Mouse (Mus musculus) kidney, adult 18-20 months (tissue): ENCODE measurements around the gene Gm27235.
"Not testable (repeated sequence)": the region's sequence is repeated elsewhere in the genome, so short reads cannot be mapped to it uniquely, and the experiment has no call there.

ENCODE experiments used
- DNase-seq: peaks from one replicate; pipeline ENCODE4 v3.0.0; 2021

The Gm27235 gene

DNA sequence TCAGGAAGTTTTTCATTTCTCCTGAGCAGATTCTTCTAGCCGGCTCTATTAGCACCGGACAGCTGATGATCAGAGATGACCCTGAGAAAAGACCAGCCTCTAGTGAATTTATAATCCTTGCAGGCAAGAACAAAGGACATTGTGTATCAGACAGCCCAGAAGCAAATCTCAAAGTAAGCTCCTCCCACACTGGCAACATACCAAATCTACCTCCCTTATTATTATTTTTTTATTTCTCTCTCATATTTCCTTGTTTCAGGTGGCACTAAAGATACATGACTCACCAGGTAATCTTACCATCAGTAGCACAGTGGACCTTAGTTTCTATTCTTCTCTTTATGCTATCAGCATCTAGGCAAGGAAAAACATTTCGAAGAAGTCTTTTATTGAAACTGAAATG, at the start of gene Gm27235, which contains the start of gene D730048I06Rik:
Gene Gm27235, minus strand, starts transcription at position 101 of the 400 bp plus-strand sequence.
Gene D730048I06Rik, minus strand, starts transcription at position 112 of the 400 bp plus-strand sequence.
- no peak for DNase-seq

DNA sequence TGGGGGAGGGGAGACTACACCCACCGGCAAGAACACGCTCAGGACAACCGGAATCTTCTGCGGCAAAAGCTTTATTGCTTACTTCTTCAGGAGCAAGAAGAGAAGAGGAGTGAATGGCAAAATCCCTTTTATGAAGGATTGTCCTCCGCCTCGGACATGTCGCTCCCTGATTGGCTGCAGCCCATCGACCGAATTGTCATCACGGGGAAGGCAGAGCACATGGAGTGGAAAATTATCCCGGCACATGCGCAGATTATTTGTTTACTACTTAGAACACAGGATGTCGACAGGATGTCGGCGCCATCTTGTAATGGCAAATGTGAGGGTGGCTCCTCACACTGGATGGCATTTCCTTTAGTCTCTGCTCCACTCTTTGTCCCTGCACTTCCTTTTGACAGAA, 28.0 kb upstream of the Gm27235 start:
- not testable (repeated sequence) for DNase-seq

DNA sequence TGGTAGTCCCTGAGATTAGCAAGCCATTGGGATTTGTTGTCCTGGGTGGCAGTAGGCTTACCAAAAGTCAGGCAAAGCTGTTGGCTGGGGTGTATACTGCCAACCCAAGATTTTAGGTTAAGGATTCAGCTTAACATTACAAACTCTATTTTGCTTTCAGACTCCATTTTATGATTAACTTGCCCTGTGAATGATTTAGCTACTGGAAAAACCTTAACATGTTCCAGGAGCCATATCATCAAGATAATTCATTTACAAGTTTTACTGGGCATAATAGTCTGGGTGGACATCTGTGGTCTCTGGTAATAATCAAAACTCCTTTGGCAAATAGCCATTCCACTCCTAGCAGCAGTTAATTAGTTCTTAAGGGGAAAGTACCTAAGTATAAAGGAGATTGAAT, 8.2 kb upstream of the Gm27235 start:
- no peak for DNase-seq

DNA sequence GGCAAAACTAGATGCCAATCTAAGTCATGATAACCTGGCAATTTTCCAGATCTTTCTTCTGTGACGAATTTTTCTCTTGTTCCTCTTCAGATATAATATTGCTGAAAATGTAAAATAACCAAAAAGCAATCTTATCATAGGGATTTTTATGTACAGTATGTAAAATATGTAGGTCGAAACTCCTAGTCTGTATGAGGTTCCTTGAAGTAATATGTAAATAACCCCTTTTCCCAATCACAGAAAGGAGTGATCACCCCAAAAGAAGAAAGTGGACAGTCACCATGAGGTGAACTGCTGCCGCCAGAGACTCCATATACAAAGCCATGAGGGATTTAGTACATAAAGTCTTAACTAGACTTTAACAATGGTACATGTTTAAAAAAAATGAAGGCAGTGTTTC, 11.9 kb downstream of the Gm27235 start, which contains the start of gene Gm17727:
Gene Gm17727, minus strand, starts transcription at position 101 of the 400 bp plus-strand sequence.
- DNase-seq, result no peak

DNA sequence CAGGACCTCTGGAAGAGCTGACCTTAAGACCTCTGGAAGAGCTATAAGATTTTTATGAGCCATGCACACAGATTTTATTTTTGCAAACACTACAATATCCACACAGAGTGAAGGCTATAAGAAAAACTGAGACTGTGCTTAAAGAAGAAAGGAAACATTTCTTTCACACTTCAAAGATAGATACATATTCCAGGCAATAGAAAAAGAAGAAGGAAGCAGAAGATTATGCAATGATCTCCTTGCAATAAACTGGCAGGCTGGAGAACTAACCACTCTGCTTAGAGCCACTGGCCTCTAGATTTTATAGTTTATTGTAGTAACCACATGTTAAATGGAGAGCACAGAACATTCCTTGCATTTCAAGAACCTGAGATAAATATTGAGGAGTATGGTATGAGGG, 33.1 kb downstream of the Gm27235 start:
- DNase-seq, result no peak

DNA sequence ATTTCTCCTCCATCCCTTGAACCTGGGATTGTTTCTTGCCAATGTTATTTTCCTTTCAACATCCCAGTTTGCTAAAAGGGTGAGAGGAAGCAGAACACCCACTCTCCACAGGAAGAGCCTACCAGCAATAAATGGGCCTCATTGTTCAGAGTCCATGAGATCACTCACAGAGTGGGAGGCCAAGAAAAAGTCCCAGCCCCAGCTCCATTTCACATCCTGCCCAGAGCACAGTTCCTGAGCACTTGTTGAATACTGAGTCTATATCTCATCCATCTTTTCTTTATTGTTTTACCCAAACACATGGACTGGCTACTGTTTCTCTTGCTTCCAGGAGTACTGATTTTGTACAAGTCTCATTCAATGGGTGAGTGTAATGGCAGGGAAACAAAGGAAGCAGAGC, 49.2 kb downstream of the Gm27235 start, which contains the start of gene Gm17677:
Gene Gm17677, plus strand, starts transcription at position 301 of the 400 bp plus-strand sequence.
- DNase-seq, result no peak
